Mouse (Mus musculus) gastrocnemius, adult 2 months (tissue): ENCODE results near the gene Mvd. TPM values are rescaled to one million over a fixed set of nuclear protein-coding genes. Genes with fewer than 3 reads are reported as not detected.

Source experiments
- DNase-seq: peaks from one replicate; pipeline ENCODE4 v3.0.0; 2022
- H3K27ac ChIP-seq: fragments of 200-600 bp; 2 replicates; pipeline ENCODE4 v1.8.1; 2022; ENCODE audit warnings: mild to moderate bottlenecking
- H3K4me3 ChIP-seq: fragments of 200-600 bp; 2 replicates; pipeline ENCODE4 v1.8.1; 2022; ENCODE audit warnings: mild to moderate bottlenecking, moderate library complexity
- CTCF ChIP-seq: fragments of 200-600 bp; IDR thresholded peaks from 2 replicates; pipeline ENCODE4 v1.8.1; 2022; ENCODE audit warnings: antibody characterized with exemption, mild to moderate bottlenecking, moderate library complexity
- intact Hi-C: fragments of 180-260 bp; cut with DNase I; formaldehyde crosslinking; loops from one replicate; pipeline ENCODE4 v1.15.1; 2025
- long read RNA-seq, 2 experiments: library from polyadenylated mRNA; stranded (forward); transcript quantifications; one replicate each; pipeline ENCODE4 v2.0.0; 2021
- total RNA-seq, 2 experiments: library from RNA; stranded (reverse); gene quantifications; 2 replicates each; pipeline ENCODE4 v1.2.3; 2021

The Mvd gene
- 1 to 10 TPM; 5.1 to 6.4 TPM for total RNA-seq
- long read RNA-seq, experiment 1, transcript Mvd-201 (10 exons, 1,756 nt), result major isoform, 15 of 17 reads
- long read RNA-seq, experiment 1, partial matches to known transcripts, result 1 of 17 reads
- long read RNA-seq, experiment 1, other reads (novel, unspliced or antisense), result 1 of 17 reads
- long read RNA-seq, experiment 2, transcript Mvd-201 (10 exons, 1,756 nt), result major isoform, 14 of 15 reads
- long read RNA-seq, experiment 2, partial matches to known transcripts, result 0 of 15 reads
- long read RNA-seq, experiment 2, other reads (novel, unspliced or antisense), result 1 of 15 reads

GRCm38 (mm10) chr8:122443262-122444006 lies at the start of gene Mvd:
Mvd (minus strand) TSS chr8:122443422.
- intact Hi-C loops, result loop anchor here (5.0 kb wide), 1 partner anchor 171 kb away; no protein-coding TSS in a partner anchor
- TF ChIP-seq CTCF, result peak; percentile 56
- peak within 1 kb of the TSS; percentile 94 for H3K27ac ChIP-seq
- peak within 1 kb of the TSS; percentile 82 for H3K4me3 ChIP-seq
- peak; percentile 99 for DNase-seq

DNA sequence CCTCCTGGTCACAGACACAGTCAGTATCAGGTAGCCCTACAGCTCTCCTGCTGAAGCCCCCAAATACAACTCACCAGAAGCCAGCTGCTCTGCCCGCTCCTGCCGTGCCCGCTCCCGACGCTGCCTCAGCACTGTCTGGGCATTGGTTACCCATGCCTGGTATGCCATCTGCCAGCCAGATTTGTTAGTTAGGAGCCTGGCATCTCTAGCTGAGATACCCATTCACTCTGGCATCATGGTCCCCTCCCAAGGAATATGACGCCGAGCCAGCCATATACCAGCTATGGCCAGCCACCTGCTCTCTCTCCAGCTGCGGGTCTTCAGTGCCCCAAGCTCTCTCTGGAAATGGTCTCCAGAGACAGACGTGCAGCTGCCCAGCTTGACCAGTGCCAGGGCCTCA lies 45.2 kb upstream of the Mvd start:
- no peak overlapping the region for H3K27ac ChIP-seq
- H3K4me3 ChIP-seq, result no peak overlapping the region
- DNase-seq, result no peak
- intact Hi-C loops, result no loop called here
- TF ChIP-seq CTCF, result no peak

DNA sequence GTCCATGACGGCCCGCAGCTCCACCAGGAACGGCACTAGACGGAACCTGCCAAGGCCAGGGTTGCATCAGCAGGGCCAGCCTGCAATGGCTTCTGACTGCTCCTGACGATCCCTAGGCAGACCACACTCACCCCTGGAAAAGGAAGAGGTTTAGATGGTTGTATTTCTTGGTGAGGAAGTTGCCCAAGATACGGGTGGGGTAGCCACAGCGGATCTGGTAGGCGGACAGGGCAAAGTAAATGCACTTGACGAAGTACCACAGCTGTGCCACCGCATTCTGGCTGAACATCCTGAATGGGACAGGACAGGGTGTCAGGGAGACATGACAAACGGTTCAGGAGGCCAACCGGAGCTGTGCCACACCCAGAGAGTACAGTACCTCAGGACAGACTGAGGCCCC lies 41.6 kb upstream of the Mvd start:
- intact Hi-C loops, result no loop called here
- DNase-seq, result no peak
- no peak for TF ChIP-seq CTCF

GRCm38 (mm10) chr8:122483877-122484276 lies 40.7 kb upstream of the Mvd start:
- intact Hi-C loops, result no loop called here
- no peak for DNase-seq
- H3K27ac ChIP-seq, result no peak overlapping the region
- peak; percentile 27; the same call in 1 of the 2 replicates for TF ChIP-seq CTCF
- H3K4me3 ChIP-seq, result no peak overlapping the region

More for the DNA sequence above, 41.6 kb upstream of the Mvd start:
- H3K27ac ChIP-seq, result no peak overlapping the region
- H3K4me3 ChIP-seq, result no peak overlapping the region

DNA sequence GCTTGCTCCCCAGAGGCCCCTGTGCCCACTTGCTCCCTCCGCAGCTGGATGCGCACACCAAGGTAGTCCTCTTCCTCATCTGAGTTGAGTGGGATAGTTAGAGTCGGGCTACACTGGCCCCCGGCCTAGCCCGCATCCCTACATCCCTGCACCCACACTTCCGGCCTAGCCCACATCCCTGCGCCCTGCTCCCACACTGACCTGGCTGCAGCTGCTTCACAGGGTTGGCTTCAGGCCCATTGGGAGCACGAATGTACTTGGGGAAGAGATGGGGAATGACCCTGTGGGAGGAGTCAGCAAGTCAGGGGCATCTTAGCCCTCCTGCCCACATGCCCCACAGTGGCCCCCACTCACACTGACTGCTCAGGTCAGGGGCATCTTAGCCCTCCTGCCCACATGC lies 39.2 kb upstream of the Mvd start:
- intact Hi-C loops, result no loop called here
- no peak for DNase-seq
- H3K27ac ChIP-seq, result no peak overlapping the region
- TF ChIP-seq CTCF, result no peak
- H3K4me3 ChIP-seq, result no peak overlapping the region

GRCm38 (mm10) chr8:122475580-122476320 lies 32.5 kb upstream of the Mvd start, which contains the start of the genes Rnf166 and Ctu2:
Rnf166 (minus strand) TSS chr8:122476064.
Ctu2 (plus strand) TSS chr8:122476143.
- peak; percentile 96 for DNase-seq
- intact Hi-C loops, result loop anchor here (5.0 kb wide), 1 partner anchor 98 kb away; the partner anchor contains the start of gene Zc3h18
- Histone ChIP-seq H3K27ac (peak within 1 kb of the TSS; percentile 95), H3K4me3 (peak within 1 kb of the TSS; percentile 100)
- peak; percentile 12; the same call in 1 of the 2 replicates for TF ChIP-seq CTCF

GRCm38 (mm10) chr8:122474951-122475560 lies 31.8 kb upstream of the Mvd start:
- Histone ChIP-seq H3K27ac (peak overlapping the region; percentile 95), H3K4me3 (peak overlapping the region; percentile 100)
- TF ChIP-seq CTCF, result no peak
- intact Hi-C loops, result loop anchor here (5.0 kb wide), 1 partner anchor 98 kb away; the partner anchor contains the start of gene Zc3h18
- DNase-seq, result peak; percentile 54

DNA sequence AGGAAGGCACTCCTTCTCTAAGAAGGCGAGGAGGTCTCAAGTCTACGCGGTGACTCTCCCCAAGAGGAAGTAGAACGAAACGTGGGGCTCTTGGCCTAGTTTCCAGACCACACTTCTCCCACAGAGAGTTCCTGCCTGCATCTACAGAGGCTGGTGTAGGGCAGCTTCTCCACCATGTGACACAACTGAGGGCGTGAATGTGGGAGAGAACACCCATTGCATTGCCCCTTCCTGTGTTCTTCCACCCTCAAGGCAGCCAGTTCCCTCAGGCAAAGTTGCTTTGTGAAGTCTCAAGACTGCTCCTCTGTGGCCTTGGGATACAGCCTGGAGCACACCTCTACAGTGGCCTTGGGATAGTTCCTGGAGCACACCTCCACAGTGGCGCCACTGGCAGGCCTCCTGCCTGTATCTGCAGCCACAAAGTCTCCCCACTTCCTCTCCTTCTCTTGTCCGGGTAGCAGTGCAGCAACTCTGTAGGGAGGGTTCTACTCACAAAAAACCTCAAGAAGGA lies 30.7 kb upstream of the Mvd start:
- Histone ChIP-seq H3K27ac (no peak overlapping the region), H3K4me3 (peak overlapping the region; percentile 100; the same call in 1 of the 2 replicates)
- intact Hi-C loops, result no loop called here
- no peak for TF ChIP-seq CTCF
- no peak for DNase-seq

- intact Hi-C loops, result no loop called here
- no peak for TF ChIP-seq CTCF
- DNase-seq, result no peak
- Histone ChIP-seq H3K4me3 (no peak overlapping the region), H3K27ac (no peak overlapping the region)
Measured at GRCm38 (mm10) chr8:122470691-122471090, 27.5 kb upstream of the Mvd start.

- no peak overlapping the region for H3K27ac ChIP-seq
- no peak overlapping the region for H3K4me3 ChIP-seq
- no peak for DNase-seq
- intact Hi-C loops, result no loop called here
- TF ChIP-seq CTCF, result no peak
Measured at GRCm38 (mm10) chr8:122469965-122470364, 26.7 kb upstream of the Mvd start.

GRCm38 (mm10) chr8:122469407-122469806 lies 26.2 kb upstream of the Mvd start:
- intact Hi-C loops, result no loop called here
- no peak overlapping the region for H3K4me3 ChIP-seq
- TF ChIP-seq CTCF, result no peak
- no peak overlapping the region for H3K27ac ChIP-seq
- DNase-seq, result no peak

DNA sequence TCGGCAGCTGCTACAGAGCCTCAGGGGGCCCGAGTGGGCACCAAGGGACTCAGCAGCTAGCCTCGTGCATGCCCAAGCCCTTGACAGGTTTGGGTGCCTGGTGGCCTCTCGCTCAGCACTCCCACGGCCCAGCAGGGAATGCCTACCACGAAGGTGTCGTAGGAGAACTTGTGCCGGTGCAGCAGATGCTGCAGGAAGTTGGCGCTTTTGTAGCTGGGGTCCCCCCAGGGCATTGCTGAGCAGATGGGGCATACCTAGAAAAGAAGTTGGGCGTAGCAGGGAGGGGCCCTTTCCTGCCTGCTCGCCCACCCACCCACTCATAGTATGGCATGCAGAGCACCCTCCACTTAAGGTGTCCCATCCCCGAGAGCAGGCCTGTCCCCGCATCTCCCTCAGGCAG lies 24.6 kb upstream of the Mvd start:
- TF ChIP-seq CTCF, result no peak
- intact Hi-C loops, result no loop called here
- H3K4me3 ChIP-seq, result no peak overlapping the region
- no peak for DNase-seq
- H3K27ac ChIP-seq, result no peak overlapping the region
